Mouse (Mus musculus) ES-E14 (cell line): ENCODE measurements around the gene Gm12394.
"Not testable (repeated sequence)": the region's sequence is repeated elsewhere in the genome, so short reads cannot be mapped to it uniquely, and the experiment has no call there.

Experiments
- CHD2 ChIP-seq: IDR thresholded peaks from 2 replicates; pipeline ENCODE4 v1.6.1; 2014; ENCODE audit warnings: mild to moderate bottlenecking, low read depth, low read length, inconsistent platforms
- HCFC1 ChIP-seq: IDR thresholded peaks from 2 replicates; pipeline ENCODE4 v1.6.1; 2012; ENCODE audit warnings: low read length, inconsistent platforms, borderline replicate concordance; ENCODE audit not compliant: insufficient read depth
- MAFK ChIP-seq: IDR thresholded peaks from 2 replicates; pipeline ENCODE4 v1.6.1; 2014; ENCODE audit warnings: mild to moderate bottlenecking, low read depth, low read length, inconsistent platforms; ENCODE audit not compliant: insufficient read depth
- ZNF384 ChIP-seq: IDR thresholded peaks from 2 replicates; pipeline ENCODE4 v1.6.1; 2012; ENCODE audit warnings: low read depth, low read length, inconsistent platforms

- not testable (repeated sequence) for TF ChIP-seq CHD2, HCFC1, MAFK, ZNF384
Measured at GRCm38 (mm10) chr4:42756477-42756876, 100.1 kb downstream of the Gm12394 start, which contains the start of gene Ccl19.
